Mouse (Mus musculus): ENCODE results near the gene Actn3.

GRCm38 (mm10) chr19:4883961-4884360 lies 6.3 kb upstream of the Actn3 start:
- TF ChIP-seq CTCF (IDR thresholded peaks at IDR 0.05; ENCODE audit: borderline replicate concordance, insufficient read depth, low read depth, low read length) (no peak), POLR2A (IDR thresholded peaks at IDR 0.05; ENCODE audit: borderline replicate concordance, insufficient read depth, low read length) (no peak)
